Mouse (Mus musculus) embryonic facial prominence, embryonic 14.5 days (tissue): ENCODE data around the gene Celsr2. TPM values are rescaled to one million over a fixed set of nuclear protein-coding genes. Genes with fewer than 3 reads are reported as not detected.

Source experiments
- ATAC-seq: fragments of 200-750 bp; cut with Nextera tagmentation; 2 replicates; pipeline ENCODE4 v1.8.0; 2017; ENCODE audit warnings: low read depth, moderate number of reproducible peaks, moderate TSS enrichment
- DNase-seq: peaks from one replicate; pipeline ENCODE4 v3.0.0-alpha.2; 2015; ENCODE audit warnings: low spot score
- H3K27ac ChIP-seq: fragments of 300-500 bp; sonication (generic); replicated peaks from 2 replicates; pipeline ENCODE4 v1.5.1; 2014; ENCODE audit warnings: low read depth, mild to moderate bottlenecking, low read length, moderate library complexity
- H3K27me3 ChIP-seq: fragments of 300-500 bp; sonication (generic); replicated peaks from 2 replicates; pipeline ENCODE4 v1.6.1; 2014; ENCODE audit warnings: low read length; ENCODE audit not compliant: control insufficient read depth, insufficient read depth
- H3K36me3 ChIP-seq: fragments of 300-500 bp; sonication (generic); 2 replicates; pipeline ENCODE4 v1.6.1; 2014; ENCODE audit warnings: low read length, mixed read lengths; ENCODE audit not compliant: control insufficient read depth, insufficient read depth
- H3K4me1 ChIP-seq: fragments of 300-500 bp; sonication (generic); 2 replicates; pipeline ENCODE4 v1.6.1; 2014; ENCODE audit warnings: antibody characterized with exemption, low read length; ENCODE audit not compliant: control insufficient read depth, insufficient read depth
- H3K4me2 ChIP-seq: fragments of 300-500 bp; sonication (generic); 2 replicates; pipeline ENCODE4 v1.6.1; 2014; ENCODE audit warnings: low read depth, mild to moderate bottlenecking, low read length, moderate library complexity, mixed read lengths
- H3K4me3 ChIP-seq: fragments of 300-500 bp; sonication (generic); 2 replicates; pipeline ENCODE4 v1.5.1; 2014; ENCODE audit warnings: low read depth, mild to moderate bottlenecking, low read length
- H3K9ac ChIP-seq: fragments of 300-500 bp; sonication (generic); 2 replicates; pipeline ENCODE4 v1.6.1; 2014; ENCODE audit warnings: low read depth, mild to moderate bottlenecking, low read length, moderate library complexity, mixed read lengths
- H3K9me3 ChIP-seq: fragments of 300-500 bp; sonication (generic); 2 replicates; pipeline ENCODE4 v1.6.1; 2016; ENCODE audit warnings: low read length; ENCODE audit not compliant: control insufficient read depth
- WGBS: fragments of 180-500 bp; shearing (Covaris S2); extraction: QIAGEN DNeasy Blood & Tissue Kit; methylation state at CpG from one replicate; pipeline ENCODE4 v1.1.7; 2014; 5-methylcytosine and 5-hydroxymethylcytosine counted together
- polyA plus RNA-seq: library from polyadenylated mRNA; unstranded; fragments of >200 nt; fragmentation: Nextera tagmentation; extraction: Ambion mirVana; gene quantifications from 2 replicates; pipeline ENCODE4 v1.2.1, GENCODE M21; 2014

The Celsr2 gene
- polyA plus RNA-seq, 1 experiment from 2014 or later: 11.8 TPM

GRCm38 (mm10) chr3:108360894-108361293, 54.5 kb downstream of the Celsr2 start:
- H3K27ac ChIP-seq: peak overlapping the region; percentile 13; the same call in 1 of the 2 replicates
- ATAC-seq: no peak; the same call in 1 of the 2 replicates
- H3K4me1 ChIP-seq: peaks cover 6% of the 10 kb centered on the region; the same call in 1 of the 2 replicates
- peak; percentile 31 for DNase-seq
- H3K4me2 ChIP-seq: no peak overlapping the region
- WGBS: 10% methylated on average over 7 of the region's 7 CpGs
- H3K4me3 ChIP-seq: no peak overlapping the region
- H3K27me3 ChIP-seq: no peaks in the 10 kb centered on the region
- no peaks in the 10 kb centered on the region for H3K9me3 ChIP-seq
- peaks cover 17% of the 10 kb centered on the region for H3K36me3 ChIP-seq
- no peak overlapping the region for H3K9ac ChIP-seq

- Histone ChIP-seq H3K27me3 (no peaks in the 10 kb centered on the region), H3K4me3 (no peak overlapping the region), H3K36me3 (peaks cover 42% of the 10 kb centered on the region), H3K9ac (no peak overlapping the region), H3K27ac (no peak overlapping the region), H3K4me2 (no peak overlapping the region), H3K4me1 (peaks cover 6% of the 10 kb centered on the region; the same call in 1 of the 2 replicates), H3K9me3 (no peaks in the 10 kb centered on the region)
- DNase-seq: no peak
- ATAC-seq: no peak
- 77% methylated on average over 6 of the region's 6 CpGs for WGBS
These were observed 56.9 kb downstream of the Celsr2 start for GRCm38 (mm10) chr3:108358445-108358844.

- H3K4me1 ChIP-seq: peaks cover 6% of the 10 kb centered on the region; the same call in 1 of the 2 replicates
- H3K9me3 ChIP-seq: no peaks in the 10 kb centered on the region
- no peak overlapping the region for H3K4me3 ChIP-seq
- DNase-seq: no peak
- no peak for ATAC-seq
- peaks cover 52% of the 10 kb centered on the region for H3K36me3 ChIP-seq
- H3K9ac ChIP-seq: no peak overlapping the region
- no peak overlapping the region for H3K4me2 ChIP-seq
- no peak overlapping the region for H3K27ac ChIP-seq
- 81% methylated on average over 10 of the region's 10 CpGs for WGBS
- no peaks in the 10 kb centered on the region for H3K27me3 ChIP-seq
These were observed 58.3 kb downstream of the Celsr2 start for GRCm38 (mm10) chr3:108357051-108357450.

GRCm38 (mm10) chr3:108355245-108355644, 60.1 kb downstream of the Celsr2 start:
- 90% methylated on average over 3 of the region's 3 CpGs for WGBS
- ATAC-seq (no peak), DNase-seq (no peak)
- no peak overlapping the region for H3K27ac ChIP-seq
- H3K4me1 ChIP-seq: no peaks in the 10 kb centered on the region
- H3K4me2 ChIP-seq: no peak overlapping the region
- peaks cover 70% of the 10 kb centered on the region for H3K36me3 ChIP-seq
- no peaks in the 10 kb centered on the region for H3K27me3 ChIP-seq
- H3K9me3 ChIP-seq: no peaks in the 10 kb centered on the region
- H3K4me3 ChIP-seq: no peak overlapping the region
- no peak overlapping the region for H3K9ac ChIP-seq

- 82% methylated on average over 9 of the region's 9 CpGs for WGBS
- no peak for ATAC-seq
These were observed 67.0 kb downstream of the Celsr2 start for GRCm38 (mm10) chr3:108348376-108348775.

GRCm38 (mm10) chr3:108345855-108346254, 69.5 kb downstream of the Celsr2 start:
- Histone ChIP-seq H3K9ac (no peak overlapping the region), H3K27ac (no peak overlapping the region), H3K4me1 (no peaks in the 10 kb centered on the region), H3K27me3 (no peaks in the 10 kb centered on the region), H3K4me2 (no peak overlapping the region), H3K4me3 (no peak overlapping the region), H3K36me3 (peaks cover 70% of the 10 kb centered on the region), H3K9me3 (no peaks in the 10 kb centered on the region)
- no peak for ATAC-seq
- no peak for DNase-seq
- 77% methylated on average over 7 of the region's 7 CpGs for WGBS

More at GRCm38 (mm10) chr3:108348376-108348775, 67.0 kb downstream of the Celsr2 start:
- no peak overlapping the region for H3K27ac ChIP-seq
- no peak for DNase-seq
- no peak overlapping the region for H3K4me2 ChIP-seq
- no peak overlapping the region for H3K4me3 ChIP-seq
- H3K36me3 ChIP-seq: peaks cover 77% of the 10 kb centered on the region
- H3K9ac ChIP-seq: no peak overlapping the region
- no peaks in the 10 kb centered on the region for H3K9me3 ChIP-seq
- H3K27me3 ChIP-seq: no peaks in the 10 kb centered on the region
- no peaks in the 10 kb centered on the region for H3K4me1 ChIP-seq

- peak; percentile 39 for DNase-seq
- Histone ChIP-seq H3K36me3 (peaks cover 70% of the 10 kb centered on the region), H3K27ac (no peak overlapping the region), H3K4me3 (no peak overlapping the region), H3K9me3 (no peaks in the 10 kb centered on the region), H3K27me3 (no peaks in the 10 kb centered on the region), H3K4me1 (no peaks in the 10 kb centered on the region), H3K9ac (no peak overlapping the region), H3K4me2 (no peak overlapping the region)
- ATAC-seq: no peak
- 56% methylated on average over 7 of the region's 7 CpGs for WGBS
These were observed 73.2 kb downstream of the Celsr2 start for GRCm38 (mm10) chr3:108342185-108342584.

GRCm38 (mm10) chr3:108341040-108341439, 74.3 kb downstream of the Celsr2 start:
- DNase-seq (no peak), ATAC-seq (no peak)
- Histone ChIP-seq H3K27ac (no peak overlapping the region), H3K4me3 (no peak overlapping the region), H3K36me3 (peaks cover 67% of the 10 kb centered on the region), H3K9ac (no peak overlapping the region), H3K4me1 (no peaks in the 10 kb centered on the region), H3K27me3 (no peaks in the 10 kb centered on the region), H3K4me2 (no peak overlapping the region), H3K9me3 (no peaks in the 10 kb centered on the region)
- WGBS: 70% methylated on average over 2 of the region's 2 CpGs
